Mouse (Mus musculus) heart, adult 2 months (tissue): ENCODE data around the gene Cul9. TPM values are rescaled to one million over a fixed set of nuclear protein-coding genes. Genes with fewer than 3 reads are reported as not detected.

ENCODE experiments used
- DNase-seq, 2 experiments: peaks; one replicate each; pipeline ENCODE4 v3.0.0; 2021
- H3K27ac ChIP-seq: fragments of 200-600 bp; 2 replicates; pipeline ENCODE4 v1.8.1; 2022
- H3K27me3 ChIP-seq: fragments of 200-500 bp; 2 replicates; pipeline ENCODE4 v1.6.1; 2012; ENCODE audit warnings: mild to moderate bottlenecking, low read length, inconsistent platforms, mixed read lengths; ENCODE audit not compliant: control insufficient read depth, insufficient read depth
- H3K36me3 ChIP-seq: fragments of 200-500 bp; 2 replicates; pipeline ENCODE4 v1.6.1; 2012; ENCODE audit warnings: low read length, inconsistent platforms; ENCODE audit not compliant: control insufficient read depth, insufficient read depth
- H3K4me1 ChIP-seq: fragments of 200-500 bp; 2 replicates; pipeline ENCODE4 v1.6.1; 2011; ENCODE audit warnings: low read length; ENCODE audit not compliant: control insufficient read depth, insufficient read depth
- H3K4me3 ChIP-seq: fragments of 200-600 bp; 2 replicates; pipeline ENCODE4 v1.8.1; 2022
- H3K79me2 ChIP-seq: fragments of 200-500 bp; replicated peaks from 2 replicates; pipeline ENCODE4 v1.6.1; 2012; ENCODE audit warnings: mild to moderate bottlenecking, inconsistent platforms, low read length, moderate library complexity, mixed read lengths; ENCODE audit not compliant: control insufficient read depth, insufficient read depth
- H3K9ac ChIP-seq: fragments of 200-500 bp; 2 replicates; pipeline ENCODE4 v1.6.1; 2012; ENCODE audit warnings: low read depth, mild to moderate bottlenecking, control low read depth, inconsistent platforms, low read length, mixed read lengths
- CTCF ChIP-seq: fragments of 200-600 bp; IDR thresholded peaks from 2 replicates; pipeline ENCODE4 v1.8.1; 2022; ENCODE audit warnings: antibody characterized with exemption, mild to moderate bottlenecking, moderate library complexity
- EP300 ChIP-seq: fragments of 200-500 bp; IDR thresholded peaks from 2 replicates; pipeline ENCODE4 v1.6.1; 2011; ENCODE audit warnings: low read depth, low read length, control low read depth; ENCODE audit not compliant: insufficient read depth
- POLR2A ChIP-seq: fragments of 200-500 bp; IDR thresholded peaks from 2 replicates; pipeline ENCODE4 v1.6.1; 2011; ENCODE audit warnings: mild to moderate bottlenecking, low read depth, low read length, control low read depth; ENCODE audit not compliant: insufficient read depth
- WGBS: fragments of 180-500 bp; shearing (Covaris S2); methylation state at CpG from one replicate; pipeline ENCODE4 v1.1.7; 2018; 5-methylcytosine and 5-hydroxymethylcytosine counted together
- intact Hi-C: fragments of 180-260 bp; cut with DNase I; formaldehyde crosslinking; loops from one replicate; pipeline ENCODE4 v1.15.1; 2025
- polyA plus RNA-seq: library from polyadenylated mRNA; depleted of rRNA; stranded (reverse); fragments of >200 nt; gene quantifications from 2 replicates; pipeline ENCODE4 v1.2.3, GENCODE M21; 2012
- total RNA-seq, 2 experiments: library from RNA; stranded (reverse); gene quantifications; 2 replicates each; pipeline ENCODE4 v1.2.3; 2021

The Cul9 gene
- total and polyA plus RNA-seq, 3 experiments: 20.1 to 21.9 (median 21.6) TPM

GRCm38 (mm10) chr17:46555673-46556583 lies 9.7 kb upstream of the Cul9 start, which contains the start of gene Srf:
TSS of gene Srf (minus strand) at chr17:46556175.
- intact Hi-C loops: loop anchor here (5.0 kb wide), 1 partner anchor 86 kb away; no protein-coding TSS in a partner anchor
- Histone ChIP-seq H3K9ac (peak within 1 kb of the TSS; percentile 96), H3K4me1 (peaks cover 9% of the 10 kb centered on the region), H3K79me2 (no peaks in the 10 kb centered on the region), H3K4me3 (peak within 1 kb of the TSS; percentile 67), H3K27ac (peak within 1 kb of the TSS; percentile 98), H3K36me3 (peaks cover 4% of the 10 kb centered on the region), H3K27me3 (no peaks in the 10 kb centered on the region)
- WGBS: under 1% methylated on average over 81 of the region's 87 CpGs
- DNase-seq: peak; percentile 93 to 98
- TF ChIP-seq POLR2A: peak; percentile 57
- TF ChIP-seq CTCF: peak; percentile 75
- 0 out of 2 replicates have a peak, but pooled peaks have one; percentile 13 for TF ChIP-seq EP300

- TF ChIP-seq EP300: no peak
- no peak for TF ChIP-seq POLR2A
- no peak for TF ChIP-seq CTCF
- peaks cover 9% of the 10 kb centered on the region for H3K4me1 ChIP-seq
- H3K79me2 ChIP-seq: no peaks in the 10 kb centered on the region
- intact Hi-C loops: loop anchor here (5.0 kb wide), 2 partner anchors 87 to 157 kb away; partner anchors contain the start of gene Pex6
- no peaks in the 10 kb centered on the region for H3K27me3 ChIP-seq
- H3K27ac ChIP-seq: peak overlapping the region; percentile 98
- DNase-seq: peak; percentile 71 to 75
- H3K4me3 ChIP-seq: peak overlapping the region; percentile 67
- H3K9ac ChIP-seq: peak overlapping the region; percentile 96
- H3K36me3 ChIP-seq: peaks cover 4% of the 10 kb centered on the region
- WGBS: under 1% methylated on average over 74 of the region's 75 CpGs
These were observed 8.9 kb upstream of the Cul9 start for GRCm38 (mm10) chr17:46554977-46555672.

- Histone ChIP-seq H3K27me3 (no peaks in the 10 kb centered on the region), H3K27ac (peak overlapping the region; percentile 98), H3K79me2 (peaks cover 2% of the 10 kb centered on the region; the same call in 1 of the 2 replicates), H3K4me3 (peak overlapping the region; percentile 67), H3K4me1 (peaks cover 9% of the 10 kb centered on the region), H3K9ac (peak overlapping the region; percentile 96), H3K36me3 (peaks cover 4% of the 10 kb centered on the region)
- intact Hi-C loops: loop anchor here (5.0 kb wide), 1 partner anchor 158 kb away; the partner anchor contains the start of gene Pex6
- peak in 1 of 2 experiments; percentile 61 for DNase-seq
- TF ChIP-seq POLR2A: no peak
- TF ChIP-seq EP300: no peak
- no peak for TF ChIP-seq CTCF
- WGBS: under 1% methylated on average over 11 of the region's 11 CpGs
These were observed 8.4 kb upstream of the Cul9 start for GRCm38 (mm10) chr17:46554646-46554976.

GRCm38 (mm10) chr17:46553926-46554325 lies 7.7 kb upstream of the Cul9 start:
- no peak for DNase-seq
- intact Hi-C loops: loop anchor here (5.0 kb wide), 1 partner anchor 158 kb away; the partner anchor contains the start of gene Pex6
- 46% methylated on average over 3 of the region's 3 CpGs for WGBS

GRCm38 (mm10) chr17:46553469-46553868 lies 7.3 kb upstream of the Cul9 start:
- Histone ChIP-seq H3K27me3 (no peaks in the 10 kb centered on the region), H3K4me3 (peak overlapping the region; percentile 44), H3K4me1 (peaks cover 9% of the 10 kb centered on the region), H3K27ac (peak overlapping the region; percentile 98), H3K36me3 (peaks cover 4% of the 10 kb centered on the region), H3K79me2 (peaks cover 2% of the 10 kb centered on the region; the same call in 1 of the 2 replicates), H3K9ac (peak overlapping the region; percentile 49)
- intact Hi-C loops: loop anchor here (5.0 kb wide), 1 partner anchor 159 kb away; the partner anchor contains the start of gene Pex6
- 34% methylated on average over 11 of the region's 11 CpGs for WGBS
- TF ChIP-seq POLR2A (no peak), EP300 (no peak), CTCF (no peak)
- DNase-seq: peak; percentile 40 to 52

More at GRCm38 (mm10) chr17:46553926-46554325, 7.7 kb upstream of the Cul9 start:
- Histone ChIP-seq H3K27me3 (no peaks in the 10 kb centered on the region), H3K27ac (peak overlapping the region; percentile 98), H3K36me3 (peaks cover 4% of the 10 kb centered on the region), H3K9ac (peak overlapping the region; percentile 21), H3K4me1 (peaks cover 9% of the 10 kb centered on the region), H3K4me3 (peak overlapping the region; percentile 67), H3K79me2 (peaks cover 2% of the 10 kb centered on the region; the same call in 1 of the 2 replicates)
- TF ChIP-seq EP300 (no peak), POLR2A (no peak), CTCF (no peak)
